Mouse (Mus musculus) neutrophil, adult 5-6 weeks (primary cell): ENCODE measurements around the gene Nprl2. TPM values are rescaled to one million over a fixed set of nuclear protein-coding genes. Genes with fewer than 3 reads are reported as not detected.

Experiments
- ATAC-seq: fragments of 151-379, 151-347 bp; 2 replicates; pipeline ENCODE4 v1.8.0; 2017; ENCODE audit warnings: mild to moderate bottlenecking, moderate TSS enrichment; ENCODE audit not compliant: insufficient number of reproducible peaks, poor library complexity, low FRiP score, severe bottlenecking; ENCODE audit errors: extremely low read depth
- total RNA-seq: library from RNA; stranded (forward); fragments of 200-1000 nt; gene quantifications from 2 replicates; pipeline ENCODE4 v1.2.3, GENCODE M21; 2017

Gene Nprl2
- total RNA-seq, 1 experiment from 2014 or later = 29.4 TPM

GRCm38 (mm10) chr9:107587833-107588639 is 46.0 kb downstream of the Nprl2 start:
- no peak for ATAC-seq

GRCm38 (mm10) chr9:107590058-107590772 is 48.2 kb downstream of the Nprl2 start:
- ATAC-seq = no peak

GRCm38 (mm10) chr9:107590773-107591060 is 48.7 kb downstream of the Nprl2 start:
- no peak for ATAC-seq

GRCm38 (mm10) chr9:107593101-107593976 is 51.3 kb downstream of the Nprl2 start:
- no peak for ATAC-seq

GRCm38 (mm10) chr9:107594281-107595062 is 52.4 kb downstream of the Nprl2 start:
- no peak for ATAC-seq

Other genes with a start within 250 kb of the Nprl2 start
- gene Cish, start 246.2 kb upstream of the Nprl2 start, total RNA-seq = 0.58 and 0.61 TPM in 2 replicates
- gene Hemk1, start 203.9 kb upstream of the Nprl2 start, total RNA-seq = 9.7 and 12.6 TPM in 2 replicates
- gene 6430571L13Rik, start 201.6 kb upstream of the Nprl2 start, total RNA-seq = 0.12 TPM in 1 of 2 replicates, not detected in the other
- gene Cacna2d2, start 142.6 kb upstream of the Nprl2 start, total RNA-seq = 0.49 and 0.58 TPM in 2 replicates
- gene Tmem115, start 8.3 kb upstream of the Nprl2 start, total RNA-seq = 18.6 and 20.4 TPM in 2 replicates
- gene Cyb561d2, start within 50 bp of the Nprl2 start, total RNA-seq = 9.2 and 11.7 TPM in 2 replicates
- 0.86 TPM in 1 of 2 replicates, not detected in the other for gene Zmynd10, start 5.1 kb downstream of the Nprl2 start, total RNA-seq
- 70.8 and 78.2 TPM in 2 replicates for gene Rassf1, start 9.3 kb downstream of the Nprl2 start, total RNA-seq
- gene Tusc2, start 21.0 kb downstream of the Nprl2 start, total RNA-seq = 20.4 and 23.9 TPM in 2 replicates
- gene Hyal2, start 25.7 kb downstream of the Nprl2 start, total RNA-seq = 0.93 and 1.1 TPM in 2 replicates
- gene Hyal1, start 34.7 kb downstream of the Nprl2 start, total RNA-seq = 2.6 and 2.8 TPM in 2 replicates
- gene Naa80, start 36.7 kb downstream of the Nprl2 start, total RNA-seq = 8.0 and 8.7 TPM in 2 replicates
- gene Hyal3, start 38.6 kb downstream of the Nprl2 start, total RNA-seq = 2.2 TPM in 1 of 2 replicates, not detected in the other
- 11.2 and 20.1 TPM in 2 replicates for gene Ifrd2, start 45.4 kb downstream of the Nprl2 start, total RNA-seq
- 0.12 TPM in 2 replicates for gene Sema3b, start 67.0 kb downstream of the Nprl2 start, total RNA-seq
- gene Gnai2, start 93.1 kb downstream of the Nprl2 start, total RNA-seq = 1,051 and 1,081 TPM in 2 replicates
- not detected in 2 replicates for gene Slc38a3, start 127.3 kb downstream of the Nprl2 start, total RNA-seq
- gene Gnat1, start 137.5 kb downstream of the Nprl2 start, total RNA-seq = 1.7 TPM in 1 of 2 replicates, not detected in the other
- gene Sema3f, start 168.2 kb downstream of the Nprl2 start, total RNA-seq = 0.12 and 0.35 TPM in 2 replicates
- gene Rbm5, start 228.8 kb downstream of the Nprl2 start, total RNA-seq = 662 and 675 TPM in 2 replicates